Mouse (Mus musculus) heart, postnatal 0 days (tissue): ENCODE measurements around the gene Malsu1.

ENCODE experiments used
- CTCF ChIP-seq: IDR thresholded peaks from 2 replicates; pipeline ENCODE4 v1.5.1; 2016; ENCODE audit warnings: antibody characterized with exemption, control low read depth, low read depth
- EP300 ChIP-seq: IDR thresholded peaks from 2 replicates; pipeline ENCODE4 v1.6.1; 2016; ENCODE audit warnings: antibody characterized with exemption, low read depth

DNA sequence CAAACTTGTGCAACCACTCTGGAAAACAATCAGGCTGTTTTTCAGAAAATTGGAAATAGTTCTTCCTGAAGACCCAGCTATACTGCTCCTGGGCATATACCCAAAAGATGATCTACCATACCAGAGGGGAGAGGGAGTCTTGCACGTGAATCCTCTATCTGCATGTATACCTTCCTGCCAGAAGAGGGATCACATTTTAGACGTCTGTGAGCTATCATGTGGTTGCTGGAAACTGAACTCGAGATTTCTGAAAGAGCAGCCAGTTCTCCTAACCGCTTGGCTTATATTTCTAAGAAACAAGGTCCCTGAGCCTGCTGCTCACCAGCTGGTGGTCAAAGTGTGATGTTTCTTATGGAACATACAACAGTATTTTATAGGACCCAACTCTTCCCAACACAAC, 5.2 kb upstream of the Malsu1 start:
- TF ChIP-seq CTCF = no peak
- no peak for TF ChIP-seq EP300
